28 mouse cellular contexts compared by ENCODE assay signal in the genomic region with DNA sequence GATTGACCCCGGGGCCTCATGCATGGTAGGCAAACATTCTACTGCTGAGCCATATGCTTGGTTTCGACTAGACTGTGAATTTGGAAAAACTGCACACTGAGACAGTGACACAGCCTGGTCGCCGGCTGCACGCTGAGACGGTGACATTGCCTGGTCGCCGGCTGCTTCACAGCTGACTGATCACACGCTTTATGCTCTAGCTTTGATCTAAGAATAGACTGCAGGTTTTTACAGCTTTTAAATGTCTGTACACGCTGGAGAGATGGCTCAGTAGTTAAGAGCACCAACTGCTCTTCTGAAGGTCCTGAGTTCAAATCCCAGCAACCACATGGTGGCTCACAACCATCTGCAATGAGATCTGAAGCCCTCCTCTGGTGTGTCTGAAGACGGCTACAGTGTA. TPM values are rescaled to one million over a fixed set of nuclear protein-coding genes. Genes with fewer than 3 reads are reported as not detected.
DNase-seq lines count a peak whose midpoint lies in the region; ATAC-seq and TF ChIP-seq lines count a peak whose summit lies in the region.
"Had no signal": no experiment of that assay in that cellular context is flagged by ENCODE, and none has a peak within 500 bp of the region (broad histone marks: within the 10 kb centered on the region; RNA-seq: fewer than 3 reads in every experiment).

No protein-coding gene starts in this region.

- intact Hi-C loops in left cerebral cortex, postnatal 4 days (cut with DNase I), result no loop called here
- intact Hi-C loops in left cerebral cortex, postnatal 10 days (cut with DNase I), result no loop called here

- peak; percentile 6 to 9 for DNase-seq in cerebellum, postnatal 14 days
- DNase-seq in cerebellum, adult 2 months, result no peak
- peak; percentile 6 for DNase-seq in left cerebral cortex, postnatal 4 days
- DNase-seq in left cerebral cortex, postnatal 10 days (ENCODE audit: extremely low spot score in 1 of 2, low spot score in 2 of 2), result no peak
- peak; percentile 50 for DNase-seq in A20 (ENCODE audit: low read depth, low spot score)
- DNase-seq in mesoderm, embryonic 11.5 days (ENCODE audit: low read depth, low spot score), result peak; percentile 12
- no peak for DNase-seq in adrenal gland, postnatal 36 days
- DNase-seq: adrenal gland, adult 2 months; cerebellum, adult 11-12 months; embryo, embryonic 11 days; gastrocnemius, postnatal 14 days; heart, adult 18-20 months; heart, postnatal 4 days; kidney, postnatal 14 days; layer of hippocampus, adult 9-11 months; lung, embryonic 14.5 days; lung, postnatal 14 days had no signal

- H3K4me1 ChIP-seq in cerebellum, adult 2 months (ENCODE audit: control insufficient read depth, insufficient read depth, low read length), result 0 out of 2 replicates have a peak, but pooled peaks cover 3% of the 10 kb centered on the region
- H3K4me1 ChIP-seq: limb, embryonic 12.5 days had no signal

- H3K4me3 ChIP-seq in cerebellum, adult 2 months (replicated peaks; ENCODE audit: insufficient read depth, low read depth, low read length), result no peak overlapping the region
- H3K4me3 ChIP-seq: embryonic facial prominence, embryonic 12.5 days; hindbrain, embryonic 13.5 days; limb, embryonic 12.5 days; liver, embryonic 15.5 days; neural tube, embryonic 13.5 days had no signal

- H3K27ac ChIP-seq in cerebellum, adult 2 months (ENCODE audit: insufficient read depth, low read length), result no peak overlapping the region
- H3K27ac ChIP-seq: embryonic facial prominence, embryonic 12.5 days; hindbrain, embryonic 13.5 days; limb, embryonic 12.5 days; liver, embryonic 15.5 days; neural tube, embryonic 13.5 days had no signal

- no peaks in the 10 kb centered on the region for H3K27me3 ChIP-seq in cerebellum, adult 2 months (ENCODE audit: control insufficient read depth, insufficient read depth, low read length)
- H3K27me3 ChIP-seq: embryonic facial prominence, embryonic 12.5 days; limb, embryonic 12.5 days; neural tube, embryonic 13.5 days had no signal

- WGBS in cerebellum, adult 2 months, result 15% methylated on average over 11 of the region's 11 CpGs

- no peak for ATAC-seq in granulocyte monocyte progenitor cell, adult 5-6 weeks (replicated peaks; ENCODE audit: poor library complexity, severe bottlenecking)
- ATAC-seq: CD4-positive, CD25-positive, alpha-beta regulatory T cell, adult 4 months; intestine, embryonic 16.5 days; midbrain, embryonic 16.5 days had no signal

- no peak for TF ChIP-seq CTCF in cerebellum, adult 2 months (IDR thresholded peaks at IDR 0.05; ENCODE audit: borderline replicate concordance, insufficient read depth, low read depth, low read length)

- no peak for TF ChIP-seq POLR2A in cerebellum, adult 2 months (IDR thresholded peaks at IDR 0.05; ENCODE audit: borderline replicate concordance, insufficient read depth, low read length)

RNA-seq across cellular contexts. Expression of a gene that starts 5.1 kb away (rescaled TPM):
- polyA plus RNA-seq in cerebellum, adult 2 months (2012; rRNA removed), result 0.21 TPM in 1 of 2 replicates, not detected in the other
- not detected for total RNA-seq in left cerebral cortex, postnatal 4 days (2021)
- not detected for total RNA-seq in left cerebral cortex, postnatal 10 days (2021)
- total RNA-seq in adrenal gland, postnatal 36 days (2021), result under 1 TPM in 1 of 2 experiments, not detected in 1; 0.49 TPM
- not detected in 2 replicates for total RNA-seq in granulocyte monocyte progenitor cell, adult 5-6 weeks (2014; fragmentation: Nextera tagmentation)
- total RNA-seq in granulocyte monocyte progenitor cell, adult 5-6 weeks (2017), result not detected in 2 replicates
- total RNA-seq: heart, adult 18-20 months; left cerebral cortex, postnatal 14 days; liver, adult 2 months had no signal
- polyA plus RNA-seq: adrenal gland, adult 2 months; CD4-positive, CD25-positive, alpha-beta regulatory T cell, adult 4 months; liver, adult 2 months had no signal

RNA-seq across cellular contexts. Expression of a gene that starts 59.2 kb away (rescaled TPM):
- polyA plus RNA-seq in cerebellum, adult 2 months (2012; rRNA removed), result 2.9 and 3.2 TPM in 2 replicates
- total RNA-seq in left cerebral cortex, postnatal 4 days (2021), result 1 to 10 TPM; 6.7 to 6.8 TPM
- 1 to 10 TPM; 4.2 to 5.0 TPM for total RNA-seq in left cerebral cortex, postnatal 10 days (2021)
- 10 to 100 TPM; 24.8 to 26.8 TPM for total RNA-seq in adrenal gland, postnatal 36 days (2021)
- total RNA-seq in granulocyte monocyte progenitor cell, adult 5-6 weeks (2014; fragmentation: Nextera tagmentation), result 21.4 and 29.5 TPM in 2 replicates
- total RNA-seq in granulocyte monocyte progenitor cell, adult 5-6 weeks (2017), result 46.3 and 49.3 TPM in 2 replicates

Comparison
In these comparisons a context has a peak if more than half of its experiments do, and no peak if none do; other contexts are left out.
1. DNase-seq: peak in cerebellum, postnatal 14 days (2 of 2), left cerebral cortex, postnatal 4 days (single experiment), A20 (single experiment) and mesoderm, embryonic 11.5 days (single experiment); none in cerebellum, adult 2 months (0 of 2), left cerebral cortex, postnatal 10 days (0 of 2) and adrenal gland, postnatal 36 days (0 of 2).